Mouse (Mus musculus): Measurements from ENCODE around the gene Ykt6. TPM values are rescaled to one million over a fixed set of nuclear protein-coding genes. Genes with fewer than 3 reads are reported as not detected.
"Not testable (repeated sequence)": the region's sequence is repeated elsewhere in the genome, so short reads cannot be mapped to it uniquely, and the experiment has no call there.

Ykt6 gene
- polyA plus RNA-seq, 1 experiment from 2014 or later, result 16.6 TPM

DNA sequence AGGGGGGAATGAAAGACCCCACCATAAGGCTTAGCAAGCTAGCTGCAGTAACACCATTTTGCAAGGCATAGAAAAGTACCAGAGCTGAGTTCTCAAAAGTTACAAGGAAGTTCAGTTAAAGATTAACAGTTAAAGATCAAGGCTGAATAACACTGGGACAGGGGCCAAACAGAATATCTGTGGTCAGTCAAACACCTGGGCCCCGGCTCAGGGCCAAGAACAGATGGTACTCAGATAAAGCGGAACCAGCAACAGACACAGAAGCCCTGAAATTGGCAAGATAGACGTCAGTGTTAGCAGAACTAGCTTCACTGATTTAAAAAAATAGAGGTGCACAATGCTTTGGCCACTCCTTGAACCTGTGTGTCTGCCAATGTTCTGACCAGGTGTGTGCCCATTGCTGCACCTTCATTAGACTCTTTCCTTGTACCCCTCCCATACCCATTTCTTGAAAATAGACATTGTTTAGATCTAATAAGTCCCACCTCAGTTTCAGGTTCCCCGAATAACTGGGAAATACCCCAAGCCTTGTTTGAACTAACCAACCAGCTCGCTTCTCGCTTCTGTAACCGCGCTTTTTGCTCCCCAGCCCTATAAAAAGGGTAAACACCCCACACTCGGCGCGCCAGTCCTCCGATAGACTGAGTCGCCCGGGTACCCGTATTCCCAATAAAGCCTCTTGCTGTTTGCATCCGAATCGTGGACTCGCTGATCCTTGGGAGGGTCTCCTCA is 55.4 kb downstream of the Ykt6 start:
- H3K27ac ChIP-seq (ENCODE audit: low read depth), result peak overlapping the region; percentile 67; the same call in 1 of the 2 replicates
- ATAC-seq, result peak; percentile 65
- no CpG with 5 or more reads among the region's 18 CpGs for WGBS (ENCODE audit: insufficient replicate concordance)

DNA sequence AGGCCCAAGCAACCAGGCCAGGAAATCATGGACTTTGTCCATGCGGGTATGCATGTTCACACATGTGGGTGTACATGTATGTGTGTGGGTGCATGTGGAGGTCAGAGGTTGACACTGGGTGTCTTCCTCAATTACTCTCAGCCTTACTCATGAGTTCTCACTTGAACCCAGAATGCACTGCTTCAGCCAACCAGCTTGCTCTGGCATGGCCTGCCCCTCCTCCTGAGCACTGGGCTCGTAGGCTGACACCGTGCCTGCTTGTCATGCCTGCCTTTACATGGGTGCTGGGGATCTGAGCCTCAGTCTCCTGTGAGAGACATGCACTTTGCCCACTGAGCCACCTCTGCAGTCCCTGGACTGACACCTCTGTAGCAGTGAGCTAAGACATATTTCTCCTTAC is 56.4 kb downstream of the Ykt6 start:
- no peaks in the 10 kb centered on the region for H3K27me3 ChIP-seq (ENCODE audit: insufficient read depth, low read length)
- peak overlapping the region; percentile 67 for H3K27ac ChIP-seq (ENCODE audit: low read depth)
- WGBS (ENCODE audit: insufficient replicate concordance), result 84% methylated on average over 3 of the region's 3 CpGs
- DNase-seq (peak; percentile 55), ATAC-seq (peak; percentile 54)
- no peak overlapping the region for H3K9ac ChIP-seq (replicated peaks)
- H3K4me2 ChIP-seq (ENCODE audit: low read depth, low read length), result no peak overlapping the region
- H3K4me3 ChIP-seq (ENCODE audit: low read depth, low read length), result no peak overlapping the region
- no peaks in the 10 kb centered on the region for H3K4me1 ChIP-seq (ENCODE audit: insufficient read depth)
- no peak for TF ChIP-seq CTCF (IDR thresholded peaks at IDR 0.05; ENCODE audit: low read depth)
- no peak for TF ChIP-seq EP300 (IDR thresholded peaks at IDR 0.05; ENCODE audit: low read depth)
- peaks cover 8% of the 10 kb centered on the region; the same call in 1 of the 2 replicates for H3K36me3 ChIP-seq (replicated peaks; ENCODE audit: insufficient read depth, low read length)
- no peaks in the 10 kb centered on the region for H3K9me3 ChIP-seq (ENCODE audit: low read length)

More for the DNA sequence above, 55.4 kb downstream of the Ykt6 start:
- H3K27me3 ChIP-seq (ENCODE audit: insufficient read depth, low read length); H3K9ac ChIP-seq (replicated peaks); H3K4me2 ChIP-seq (ENCODE audit: low read depth, low read length); H3K4me3 ChIP-seq (ENCODE audit: low read depth, low read length); H3K36me3 ChIP-seq (replicated peaks; ENCODE audit: insufficient read depth, low read length); H3K9me3 ChIP-seq (ENCODE audit: low read length); DNase-seq; H3K4me1 ChIP-seq (ENCODE audit: insufficient read depth): not testable (repeated sequence)

GRCm38 (mm10) chr11:6013359-6013758 is 57.9 kb downstream of the Ykt6 start:
- TF ChIP-seq EP300 (IDR thresholded peaks at IDR 0.05; ENCODE audit: low read depth), result no peak
- peak; percentile 52 for TF ChIP-seq CTCF (IDR thresholded peaks at IDR 0.05; ENCODE audit: low read depth)
- ATAC-seq (peak; percentile 9; the same call in 1 of the 2 replicates), DNase-seq (peak; percentile 42)
- no peaks in the 10 kb centered on the region for H3K4me1 ChIP-seq (ENCODE audit: insufficient read depth)
- peaks cover 8% of the 10 kb centered on the region; the same call in 1 of the 2 replicates for H3K36me3 ChIP-seq (replicated peaks; ENCODE audit: insufficient read depth, low read length)
- no peak overlapping the region for H3K4me3 ChIP-seq (ENCODE audit: low read depth, low read length)
- H3K9ac ChIP-seq (replicated peaks), result no peak overlapping the region
- no peaks in the 10 kb centered on the region for H3K9me3 ChIP-seq (ENCODE audit: low read length)
- H3K27me3 ChIP-seq (ENCODE audit: insufficient read depth, low read length), result no peaks in the 10 kb centered on the region
- no peak overlapping the region for H3K4me2 ChIP-seq (ENCODE audit: low read depth, low read length)
- H3K27ac ChIP-seq (ENCODE audit: low read depth), result peak overlapping the region; percentile 39; the same call in 1 of the 2 replicates
- 59% methylated on average over 2 of the region's 2 CpGs for WGBS (ENCODE audit: insufficient replicate concordance)

DNA sequence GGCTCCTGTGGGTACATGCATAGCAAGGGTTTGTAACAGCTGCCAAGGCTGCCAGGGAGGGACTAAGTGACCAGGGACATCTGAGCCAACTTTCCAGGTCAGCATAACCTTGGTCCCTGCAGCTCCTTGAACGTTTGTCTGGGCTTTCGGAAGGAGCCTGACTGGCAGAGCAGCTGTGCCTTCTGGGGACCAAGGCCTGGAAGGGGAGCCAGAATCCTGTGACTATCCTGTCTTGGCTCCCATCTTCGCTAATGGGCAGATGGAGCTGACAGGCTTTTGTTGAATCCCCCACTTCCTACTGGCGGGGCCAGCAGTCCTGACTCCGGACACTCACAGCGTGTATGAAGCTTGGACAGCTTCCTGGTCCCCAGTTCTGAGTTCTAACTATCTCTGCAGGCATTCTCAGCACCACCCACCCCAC is 59.5 kb downstream of the Ykt6 start:
- no peaks in the 10 kb centered on the region for H3K4me1 ChIP-seq (ENCODE audit: insufficient read depth)
- no peak for TF ChIP-seq EP300 (IDR thresholded peaks at IDR 0.05; ENCODE audit: low read depth)
- TF ChIP-seq CTCF (IDR thresholded peaks at IDR 0.05; ENCODE audit: low read depth), result no peak
- H3K36me3 ChIP-seq (replicated peaks; ENCODE audit: insufficient read depth, low read length), result peaks cover 8% of the 10 kb centered on the region; the same call in 1 of the 2 replicates
- no peak overlapping the region for H3K4me3 ChIP-seq (ENCODE audit: low read depth, low read length)
- no peak overlapping the region for H3K4me2 ChIP-seq (ENCODE audit: low read depth, low read length)
- DNase-seq (no peak), ATAC-seq (no peak)
- no peak overlapping the region for H3K27ac ChIP-seq (ENCODE audit: low read depth)
- no peaks in the 10 kb centered on the region for H3K27me3 ChIP-seq (ENCODE audit: insufficient read depth, low read length)
- H3K9ac ChIP-seq (replicated peaks), result no peak overlapping the region
- H3K9me3 ChIP-seq (ENCODE audit: low read length), result no peaks in the 10 kb centered on the region
- 66% methylated on average over 6 of the region's 6 CpGs for WGBS (ENCODE audit: insufficient replicate concordance)

- Histone ChIP-seq H3K4me2 (ENCODE audit: low read depth, low read length) (no peak overlapping the region), H3K9me3 (ENCODE audit: low read length) (no peaks in the 10 kb centered on the region), H3K4me3 (ENCODE audit: low read depth, low read length) (no peak overlapping the region), H3K4me1 (ENCODE audit: insufficient read depth) (peaks cover 3% of the 10 kb centered on the region; the same call in 1 of the 2 replicates), H3K36me3 (replicated peaks; ENCODE audit: insufficient read depth, low read length) (peaks cover 7% of the 10 kb centered on the region; the same call in 1 of the 2 replicates), H3K27ac (ENCODE audit: low read depth) (no peak overlapping the region), H3K9ac (replicated peaks) (no peak overlapping the region), H3K27me3 (ENCODE audit: insufficient read depth, low read length) (no peaks in the 10 kb centered on the region)
- ATAC-seq, result no peak
- no peak for DNase-seq
- no peak for TF ChIP-seq CTCF (IDR thresholded peaks at IDR 0.05; ENCODE audit: low read depth)
- no peak for TF ChIP-seq EP300 (IDR thresholded peaks at IDR 0.05; ENCODE audit: low read depth)
- WGBS (ENCODE audit: insufficient replicate concordance), result 3% methylated on average over 3 of the region's 3 CpGs
These were observed 60.9 kb downstream of the Ykt6 start for GRCm38 (mm10) chr11:6016368-6016767.

DNA sequence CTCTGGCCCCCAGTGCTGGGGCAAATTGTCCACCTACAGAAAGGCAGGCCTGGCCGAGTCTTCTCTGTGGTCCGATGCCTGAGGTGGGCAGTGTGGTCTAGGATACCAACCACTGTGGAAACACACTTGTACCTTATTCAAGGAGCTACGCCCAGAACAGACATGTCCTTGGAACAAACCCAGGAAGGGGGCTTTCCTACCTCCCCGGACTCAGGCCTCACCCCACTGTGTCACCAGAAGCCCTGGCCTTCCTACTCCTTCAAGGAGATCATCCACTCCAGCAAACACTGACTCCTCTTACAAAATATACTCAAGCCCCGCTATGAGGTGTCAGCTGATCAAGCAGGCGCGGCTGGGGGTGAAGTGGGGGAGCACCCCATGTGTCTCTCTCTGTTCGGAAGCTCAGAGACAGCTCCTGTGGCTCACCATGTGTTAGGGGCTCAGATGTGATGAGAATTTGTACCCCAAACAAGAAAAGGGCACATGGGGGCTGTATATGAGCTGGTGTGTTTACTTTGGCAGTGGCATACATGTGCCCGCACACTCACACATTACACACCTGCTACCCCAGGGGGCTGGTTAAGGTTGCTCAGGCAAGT is 61.4 kb downstream of the Ykt6 start:
- no peak for TF ChIP-seq EP300 (IDR thresholded peaks at IDR 0.05; ENCODE audit: low read depth)
- TF ChIP-seq CTCF (IDR thresholded peaks at IDR 0.05; ENCODE audit: low read depth), result no peak
- H3K27me3 ChIP-seq (ENCODE audit: insufficient read depth, low read length), result no peaks in the 10 kb centered on the region
- H3K9ac ChIP-seq (replicated peaks), result no peak overlapping the region
- no peaks in the 10 kb centered on the region for H3K9me3 ChIP-seq (ENCODE audit: low read length)
- H3K27ac ChIP-seq (ENCODE audit: low read depth), result no peak overlapping the region
- DNase-seq (no peak), ATAC-seq (no peak)
- H3K4me2 ChIP-seq (ENCODE audit: low read depth, low read length), result no peak overlapping the region
- peaks cover 2% of the 10 kb centered on the region; the same call in 1 of the 2 replicates for H3K36me3 ChIP-seq (replicated peaks; ENCODE audit: insufficient read depth, low read length)
- 61% methylated on average over 9 of the region's 9 CpGs for WGBS (ENCODE audit: insufficient replicate concordance)
- H3K4me3 ChIP-seq (ENCODE audit: low read depth, low read length), result no peak overlapping the region
- peaks cover 3% of the 10 kb centered on the region; the same call in 1 of the 2 replicates for H3K4me1 ChIP-seq (ENCODE audit: insufficient read depth)

Other genes starting within 250 kb of the Ykt6 start
- gene Mrps24, start 240.0 kb upstream of the Ykt6 start, polyA plus RNA-seq (2015; fragmentation: Nextera tagmentation; extraction: Ambion mirVana), result 119 and 122 TPM in 2 replicates
- 7.1 and 8.2 TPM in 2 replicates for gene Urgcp, start 193.3 kb upstream of the Ykt6 start, polyA plus RNA-seq (2015; fragmentation: Nextera tagmentation; extraction: Ambion mirVana)
- 31.7 and 36.6 TPM in 2 replicates for gene Dbnl, start 167.2 kb upstream of the Ykt6 start, polyA plus RNA-seq (2015; fragmentation: Nextera tagmentation; extraction: Ambion mirVana)
- gene Pgam2, start 152.0 kb upstream of the Ykt6 start, polyA plus RNA-seq (2015; fragmentation: Nextera tagmentation; extraction: Ambion mirVana), result 1.1 and 16.6 TPM in 2 replicates
- gene Polm, start 117.7 kb upstream of the Ykt6 start, polyA plus RNA-seq (2015; fragmentation: Nextera tagmentation; extraction: Ambion mirVana), result 2.1 and 2.3 TPM in 2 replicates
- gene Aebp1, start 93.7 kb upstream of the Ykt6 start, polyA plus RNA-seq (2015; fragmentation: Nextera tagmentation; extraction: Ambion mirVana), result 2.9 and 3.1 TPM in 2 replicates
- gene Pold2, start 77.4 kb upstream of the Ykt6 start, polyA plus RNA-seq (2015; fragmentation: Nextera tagmentation; extraction: Ambion mirVana), result 24.0 and 27.0 TPM in 2 replicates
- gene Myl7, start 56.9 kb upstream of the Ykt6 start, polyA plus RNA-seq (2015; fragmentation: Nextera tagmentation; extraction: Ambion mirVana), result 2.4 and 2.6 TPM in 2 replicates
- gene Gck, start 5.6 kb upstream of the Ykt6 start, polyA plus RNA-seq (2015; fragmentation: Nextera tagmentation; extraction: Ambion mirVana), result 0.66 and 1.3 TPM in 2 replicates
- gene Camk2b, start 110.7 kb downstream of the Ykt6 start, polyA plus RNA-seq (2015; fragmentation: Nextera tagmentation; extraction: Ambion mirVana), result 2.0 and 2.4 TPM in 2 replicates
- 0.28 and 0.31 TPM in 2 replicates for gene A730071L15Rik, start 244.3 kb downstream of the Ykt6 start, polyA plus RNA-seq (2015; fragmentation: Nextera tagmentation; extraction: Ambion mirVana)
- gene Nudcd3, start 244.7 kb downstream of the Ykt6 start, polyA plus RNA-seq (2015; fragmentation: Nextera tagmentation; extraction: Ambion mirVana), result 7.7 and 9.2 TPM in 2 replicates